Mouse (Mus musculus): ENCODE results near the gene Fggy.

- TF ChIP-seq CTCF (IDR thresholded peaks at IDR 0.05; ENCODE audit: borderline replicate concordance, insufficient read depth, low read depth, low read length): no peak
- TF ChIP-seq POLR2A (IDR thresholded peaks at IDR 0.05; ENCODE audit: borderline replicate concordance, insufficient read depth, low read length): no peak
These were observed 179.4 kb downstream of the Fggy start for GRCm38 (mm10) chr4:95736674-95737073.
